In the genomic region with DNA sequence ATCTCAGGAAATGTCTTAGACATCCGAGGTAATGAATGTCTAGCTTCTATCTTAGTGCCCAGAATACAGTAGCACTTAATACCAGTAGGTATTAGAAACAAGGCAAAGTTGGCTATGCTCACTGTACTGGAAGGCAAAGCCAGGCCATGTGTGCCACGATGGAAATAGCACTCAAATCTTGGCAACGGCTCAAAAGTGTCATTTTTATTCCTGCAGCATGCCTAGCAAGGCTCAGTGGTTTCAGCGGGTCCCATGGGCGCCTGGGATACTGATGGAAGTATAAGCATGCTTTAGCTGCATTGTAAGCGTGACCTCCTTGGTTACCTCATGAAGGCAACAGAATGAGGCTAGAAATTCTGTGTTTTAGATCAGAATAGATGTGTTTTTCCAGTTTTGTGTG, we compare ENCODE assay signal across 21 mouse cellular contexts. TPM values are rescaled to one million over a fixed set of nuclear protein-coding genes. Genes with fewer than 3 reads are reported as not detected.
DNase-seq lines count a peak whose midpoint lies in the region; ATAC-seq lines count a peak whose summit lies in the region.
"Had no signal": no experiment of that assay in that cellular context is flagged by ENCODE, and none has a peak within 500 bp of the region (broad histone marks: within the 10 kb centered on the region; RNA-seq: fewer than 3 reads in every experiment).

No protein-coding gene starts in this region.

- H3K9me3 ChIP-seq in hindbrain, embryonic 14.5 days (ENCODE audit: control insufficient read depth, low read length) = no peaks in the 10 kb centered on the region
- H3K9me3 ChIP-seq: forebrain, embryonic 13.5 days; heart, embryonic 13.5 days had no signal

- no peak overlapping the region for H3K4me2 ChIP-seq in hindbrain, embryonic 14.5 days (replicated peaks)
- H3K4me2 ChIP-seq: forebrain, embryonic 13.5 days; heart, embryonic 13.5 days; hindbrain, embryonic 15.5 days had no signal

- H3K36me3 ChIP-seq in hindbrain, embryonic 14.5 days (replicated peaks; ENCODE audit: control insufficient read depth, insufficient read depth) = no peaks in the 10 kb centered on the region
- H3K36me3 ChIP-seq: heart, embryonic 13.5 days; hindbrain, embryonic 15.5 days had no signal

- H3K4me3 ChIP-seq in hindbrain, embryonic 14.5 days (replicated peaks; ENCODE audit: low read length) = no peak overlapping the region
- H3K4me3 ChIP-seq: forebrain, embryonic 13.5 days; heart, embryonic 13.5 days; hindbrain, embryonic 15.5 days had no signal

- no peak overlapping the region for H3K9ac ChIP-seq in hindbrain, embryonic 14.5 days
- H3K9ac ChIP-seq: forebrain, embryonic 13.5 days; heart, embryonic 13.5 days; hindbrain, embryonic 15.5 days had no signal

- H3K27me3 ChIP-seq in hindbrain, embryonic 14.5 days (ENCODE audit: control insufficient read depth, insufficient read depth, low read length) = no peaks in the 10 kb centered on the region
- H3K27me3 ChIP-seq: CH12.LX; forebrain, embryonic 13.5 days; heart, embryonic 13.5 days; hindbrain, embryonic 15.5 days had no signal

- ATAC-seq in hindbrain, embryonic 14.5 days (ENCODE audit: low FRiP score) = no peak
- ATAC-seq: activated CD4-positive, CD25-positive, alpha-beta regulatory T cell, adult 4 months; forebrain, embryonic 13.5 days had no signal

- H3K4me1 ChIP-seq in hindbrain, embryonic 14.5 days (replicated peaks; ENCODE audit: control insufficient read depth, insufficient read depth, low read length) = peaks cover 5% of the 10 kb centered on the region; the same call in 1 of the 2 replicates
- H3K4me1 ChIP-seq: heart, embryonic 13.5 days; hindbrain, embryonic 15.5 days had no signal

- peak; percentile 38 to 48 for DNase-seq in heart, postnatal 10 days
- DNase-seq in heart, postnatal 25 days (ENCODE audit: low spot score) = no peak
- DNase-seq in 3T3-L1 (ENCODE audit: low read depth, low spot score) (peak; percentile 25), MN1 (ENCODE audit: low spot score) (peak; percentile 65)
- peak; percentile 50 for DNase-seq in cerebellum, adult 9-11 months
- no peak for DNase-seq in lung, postnatal 4 days
- DNase-seq in hindbrain, embryonic 14.5 days (ENCODE audit: low spot score) = no peak
- DNase-seq: kidney, adult 18-20 months; kidney, postnatal 25 days; liver; lung, adult 2 months; thymus, adult 18-20 months had no signal

- 70% methylated on average over 6 of the region's 6 CpGs for WGBS in hindbrain, embryonic 14.5 days

- intact Hi-C loops in heart, postnatal 10 days (cut with DNase I) = no loop called here
- intact Hi-C loops in heart, postnatal 25 days (cut with DNase I) = loop anchor here (5.0 to 10.0 kb wide), 3 partner anchors 184 to 506 kb away; partner anchors contain the start of gene Tspan7

- no peak overlapping the region for H3K27ac ChIP-seq in hindbrain, embryonic 14.5 days
- H3K27ac ChIP-seq: forebrain, embryonic 13.5 days; heart, embryonic 13.5 days; hindbrain, embryonic 15.5 days had no signal

RNA-seq across cellular contexts. Expression of gene Rpgr, which starts 2.6 kb away (rescaled TPM):
- total RNA-seq in heart, postnatal 10 days (2021) = 1 to 10 TPM; 5.7 to 5.9 TPM
- total RNA-seq in heart, postnatal 25 days (2021) = 1 to 10 TPM; 2.3 to 3.5 TPM
- 31.7 and 32.9 TPM in 2 replicates for polyA plus RNA-seq in hindbrain, embryonic 14.5 days (2014; fragmentation: Nextera tagmentation; extraction: Ambion mirVana)

RNA-seq across cellular contexts. Expression of gene Otc, which starts 32.8 kb away (rescaled TPM):
- not detected for total RNA-seq in heart, postnatal 10 days (2021)
- not detected for total RNA-seq in heart, postnatal 25 days (2021)
- not detected in 2 replicates for polyA plus RNA-seq in hindbrain, embryonic 14.5 days (2014; fragmentation: Nextera tagmentation; extraction: Ambion mirVana)
- total RNA-seq: layer of hippocampus, postnatal 10 days; left cerebral cortex, postnatal 14 days; megakaryocyte progenitor cell, adult 5-6 weeks had no signal
- polyA plus RNA-seq: activated CD4-positive, CD25-positive, alpha-beta regulatory T cell, adult 4 months; forebrain, embryonic 13.5 days; neural tube, embryonic 14.5 days had no signal

Comparison
In these comparisons a context has a peak if more than half of its experiments do, and no peak if none do; other contexts are left out.
1. DNase-seq: peak in heart, postnatal 10 days (2 of 2), 3T3-L1 (single experiment), MN1 (single experiment) and cerebellum, adult 9-11 months (single experiment); none in heart, postnatal 25 days (single experiment), lung, postnatal 4 days (0 of 2) and hindbrain, embryonic 14.5 days (single experiment).